Mouse (Mus musculus) heart, adult 8-10 months (tissue): ENCODE measurements around the gene Tbkbp1. TPM values are rescaled to one million over a fixed set of nuclear protein-coding genes. Genes with fewer than 3 reads are reported as not detected.

Experiments
- DNase-seq: peaks from one replicate; pipeline ENCODE4 v3.0.0; 2022; ENCODE audit warnings: low spot score
- total RNA-seq, 4 experiments: library from RNA; stranded (reverse); gene quantifications; 2 replicates each; pipeline ENCODE4 v1.2.4; 2022

Gene Tbkbp1
- total RNA-seq, 4 experiments from 2014 or later, result 12.2 to 14.9 (median 13.9) TPM

- no peak for DNase-seq
These were observed 23.6 kb downstream of the Tbkbp1 start for GRCm38 (mm10) chr11:97127470-97128223.

- DNase-seq, result peak; percentile 28
These were observed 24.4 kb downstream of the Tbkbp1 start for GRCm38 (mm10) chr11:97126645-97127468.

- no peak for DNase-seq
These were observed 26.8 kb downstream of the Tbkbp1 start for GRCm38 (mm10) chr11:97124266-97125036.

GRCm38 (mm10) chr11:97123282-97123890 is 27.9 kb downstream of the Tbkbp1 start:
- no peak for DNase-seq

- DNase-seq, result no peak
These were observed 30.7 kb downstream of the Tbkbp1 start for GRCm38 (mm10) chr11:97120641-97121040.

- DNase-seq, result no peak
These were observed 31.1 kb downstream of the Tbkbp1 start for GRCm38 (mm10) chr11:97120221-97120620.

- no peak for DNase-seq
These were observed 35.5 kb downstream of the Tbkbp1 start for GRCm38 (mm10) chr11:97115797-97116196.

GRCm38 (mm10) chr11:97114671-97115601 is 36.4 kb downstream of the Tbkbp1 start, which contains the start of gene Tbx21:
Gene Tbx21, minus strand, starts transcription at chr11:97115331.
- DNase-seq, result no peak

- DNase-seq, result no peak
These were observed 38.7 kb downstream of the Tbkbp1 start for GRCm38 (mm10) chr11:97112519-97113125.

GRCm38 (mm10) chr11:97108976-97109375 is 42.3 kb downstream of the Tbkbp1 start:
- DNase-seq, result no peak

GRCm38 (mm10) chr11:97104091-97104483 is 47.2 kb downstream of the Tbkbp1 start:
- DNase-seq, result no peak

- no peak for DNase-seq
These were observed 47.9 kb downstream of the Tbkbp1 start for GRCm38 (mm10) chr11:97103163-97104090.

GRCm38 (mm10) chr11:97101722-97102121 is 49.6 kb downstream of the Tbkbp1 start:
- peak; percentile 44 for DNase-seq

- DNase-seq, result peak; percentile 11
These were observed 52.5 kb downstream of the Tbkbp1 start for GRCm38 (mm10) chr11:97098791-97099190.

GRCm38 (mm10) chr11:97094600-97094999 is 56.7 kb downstream of the Tbkbp1 start:
- no peak for DNase-seq

- DNase-seq, result no peak
These were observed 64.9 kb downstream of the Tbkbp1 start for GRCm38 (mm10) chr11:97086365-97086764.
